Mouse (Mus musculus): ENCODE data around the gene Hist1h4i.
"Not testable (repeated sequence)": the region's sequence is repeated elsewhere in the genome, so short reads cannot be mapped to it uniquely, and the experiment has no call there.

Gene Hist1h4i

GRCm38 (mm10) chr13:22041142-22041536, at the start of gene Hist1h4i:
Gene Hist1h4i (minus strand): TSS chr13:22041362.
- peak; percentile 98 for DNase-seq (ENCODE audit: low spot score)

- not testable (repeated sequence) for DNase-seq (ENCODE audit: low spot score)
Measured at GRCm38 (mm10) chr13:22084140-22084539, 43.0 kb upstream of the Hist1h4i start, which contains the start of gene Vmn1r188. Gene Vmn1r188 (plus strand): TSS chr13:22084440.

GRCm38 (mm10) chr13:22063468-22063867, 22.3 kb upstream of the Hist1h4i start:
- DNase-seq (ENCODE audit: low spot score) = no peak

- DNase-seq (ENCODE audit: low spot score) = no peak
Measured at GRCm38 (mm10) chr13:22061422-22061821, 20.3 kb upstream of the Hist1h4i start.

- no peak for DNase-seq (ENCODE audit: low spot score)
Measured at GRCm38 (mm10) chr13:22053754-22054153, 12.6 kb upstream of the Hist1h4i start.

GRCm38 (mm10) chr13:22051523-22051859, 10.3 kb upstream of the Hist1h4i start:
- no peak for DNase-seq (ENCODE audit: low spot score)

GRCm38 (mm10) chr13:22050591-22051522, 9.7 kb upstream of the Hist1h4i start:
- peak; percentile 91 for DNase-seq (ENCODE audit: low spot score)

GRCm38 (mm10) chr13:22049737-22050440, 8.7 kb upstream of the Hist1h4i start:
- peak; percentile 55 for DNase-seq (ENCODE audit: low spot score)

- no peak for DNase-seq (ENCODE audit: low spot score)
Measured at GRCm38 (mm10) chr13:22049041-22049440, 7.9 kb upstream of the Hist1h4i start.

- DNase-seq (ENCODE audit: low spot score) = no peak
Measured at GRCm38 (mm10) chr13:22045311-22045710, 4.1 kb upstream of the Hist1h4i start.

GRCm38 (mm10) chr13:22044432-22045155, 3.4 kb upstream of the Hist1h4i start:
- DNase-seq (ENCODE audit: low spot score) = no peak

- peak; percentile 80 for DNase-seq (ENCODE audit: low spot score)
Measured at GRCm38 (mm10) chr13:22043503-22044431, 2.6 kb upstream of the Hist1h4i start.

GRCm38 (mm10) chr13:22042568-22043502, 1.7 kb upstream of the Hist1h4i start, which contains the start of the genes Hist1h2ag and Hist1h2bj:
Gene Hist1h2ag (minus strand): TSS chr13:22042944.
Gene Hist1h2bj (plus strand): TSS chr13:22043214.
- DNase-seq (ENCODE audit: low spot score) = peak; percentile 100

- DNase-seq (ENCODE audit: low spot score) = peak; percentile 72
Measured at GRCm38 (mm10) chr13:22041651-22042567, 747 bp upstream of the Hist1h4i start.

GRCm38 (mm10) chr13:22040464-22041141, 559 bp downstream of the Hist1h4i start:
- peak; percentile 83 for DNase-seq (ENCODE audit: low spot score)

GRCm38 (mm10) chr13:22039951-22040463, 1.2 kb downstream of the Hist1h4i start:
- no peak for DNase-seq (ENCODE audit: low spot score)

GRCm38 (mm10) chr13:22039364-22039763, 1.8 kb downstream of the Hist1h4i start:
- no peak for DNase-seq (ENCODE audit: low spot score)

- DNase-seq (ENCODE audit: low spot score) = no peak
Measured at GRCm38 (mm10) chr13:22037415-22037814, 3.7 kb downstream of the Hist1h4i start.
